In genomic region chr10:3839748-3840432, GRCm38 (mm10) we compare ENCODE assay signal across 18 mouse cellular contexts.
DNase-seq lines count a peak whose midpoint lies in the region; ATAC-seq and TF ChIP-seq lines count a peak whose summit lies in the region.
"Had no signal": no experiment of that assay in that cellular context is flagged by ENCODE, and none has a peak within 500 bp of the region (broad histone marks: within the 10 kb centered on the region; RNA-seq: fewer than 3 reads in every experiment).

No protein-coding gene starts in this region.

- no peaks in the 10 kb centered on the region for H3K36me3 ChIP-seq in forebrain, embryonic 12.5 days (replicated peaks)
- H3K36me3 ChIP-seq in forebrain, embryonic 10.5 days (replicated peaks), result no peaks in the 10 kb centered on the region
- no peaks in the 10 kb centered on the region for H3K36me3 ChIP-seq in limb, embryonic 14.5 days (ENCODE audit: control insufficient read depth, insufficient read depth, low read length)
- no peaks in the 10 kb centered on the region for H3K36me3 ChIP-seq in limb, embryonic 10.5 days
- H3K36me3 ChIP-seq in embryonic facial prominence, embryonic 15.5 days, result no peaks in the 10 kb centered on the region
- H3K36me3 ChIP-seq: heart, embryonic 12.5 days; midbrain, embryonic 12.5 days; neural tube, embryonic 13.5 days had no signal

- no peak overlapping the region for H3K4me3 ChIP-seq in forebrain, embryonic 12.5 days (replicated peaks)
- no peak overlapping the region for H3K4me3 ChIP-seq in forebrain, embryonic 10.5 days
- H3K4me3 ChIP-seq in limb, embryonic 14.5 days (replicated peaks; ENCODE audit: low read length), result no peak overlapping the region
- no peak overlapping the region for H3K4me3 ChIP-seq in limb, embryonic 10.5 days
- no peak overlapping the region for H3K4me3 ChIP-seq in embryonic facial prominence, embryonic 15.5 days (replicated peaks)
- H3K4me3 ChIP-seq: heart, embryonic 12.5 days; midbrain, embryonic 12.5 days; neural tube, embryonic 13.5 days had no signal

- H3K27me3 ChIP-seq in forebrain, embryonic 12.5 days, result no peaks in the 10 kb centered on the region
- H3K27me3 ChIP-seq in forebrain, embryonic 10.5 days (ENCODE audit: poor library complexity, severe bottlenecking), result no peaks in the 10 kb centered on the region
- no peaks in the 10 kb centered on the region for H3K27me3 ChIP-seq in limb, embryonic 14.5 days (ENCODE audit: control insufficient read depth, insufficient read depth, low read length)
- peaks cover 2% of the 10 kb centered on the region; the same call in 1 of the 2 replicates for H3K27me3 ChIP-seq in limb, embryonic 10.5 days (ENCODE audit: low read depth, poor library complexity, severe bottlenecking)
- no peaks in the 10 kb centered on the region for H3K27me3 ChIP-seq in embryonic facial prominence, embryonic 15.5 days
- H3K27me3 ChIP-seq: heart, embryonic 12.5 days; midbrain, embryonic 12.5 days; neural tube, embryonic 13.5 days had no signal

- WGBS in forebrain, embryonic 12.5 days, result 73% methylated on average over 6 of the region's 6 CpGs
- WGBS in forebrain, embryonic 10.5 days, result 86% methylated on average over 6 of the region's 6 CpGs
- WGBS in limb, embryonic 14.5 days, result 36% methylated on average over 6 of the region's 6 CpGs
- WGBS in limb, embryonic 10.5 days, result 29% methylated on average over 6 of the region's 6 CpGs
- WGBS in embryonic facial prominence, embryonic 15.5 days, result 51% methylated on average over 6 of the region's 6 CpGs

- 0 out of 2 replicates have a peak overlapping the region, but pooled peaks have one; percentile 25 for H3K27ac ChIP-seq in forebrain, embryonic 12.5 days
- no peak overlapping the region for H3K27ac ChIP-seq in forebrain, embryonic 10.5 days
- H3K27ac ChIP-seq in limb, embryonic 14.5 days (replicated peaks; ENCODE audit: low read depth, low read length), result no peak overlapping the region
- H3K27ac ChIP-seq in limb, embryonic 10.5 days, result no peak overlapping the region
- H3K27ac ChIP-seq in embryonic facial prominence, embryonic 15.5 days (replicated peaks), result 0 out of 2 replicates have a peak overlapping the region, but pooled peaks have one; percentile 29
- H3K27ac ChIP-seq: liver, embryonic 14.5 days; midbrain, embryonic 12.5 days; neural tube, embryonic 13.5 days had no signal

- no peak for TF ChIP-seq POLR2A in limb, embryonic 14.5 days (IDR thresholded peaks at IDR 0.05; ENCODE audit: borderline replicate concordance, extremely low read depth, insufficient read depth, insufficient read length)

- H3K9ac ChIP-seq in forebrain, embryonic 12.5 days, result no peak overlapping the region
- no peak overlapping the region for H3K9ac ChIP-seq in limb, embryonic 14.5 days (ENCODE audit: low read depth, low read length, severe bottlenecking)
- no peak overlapping the region for H3K9ac ChIP-seq in embryonic facial prominence, embryonic 15.5 days
- H3K9ac ChIP-seq: forebrain, postnatal 0 days; heart, embryonic 12.5 days; liver, embryonic 14.5 days; midbrain, embryonic 12.5 days; neural tube, embryonic 13.5 days had no signal

- no peaks in the 10 kb centered on the region for H3K9me3 ChIP-seq in forebrain, embryonic 12.5 days
- H3K9me3 ChIP-seq in forebrain, embryonic 10.5 days, result no peaks in the 10 kb centered on the region
- H3K9me3 ChIP-seq in limb, embryonic 14.5 days (ENCODE audit: control insufficient read depth, low read length), result no peaks in the 10 kb centered on the region
- H3K9me3 ChIP-seq in limb, embryonic 10.5 days (replicated peaks), result no peaks in the 10 kb centered on the region
- no peaks in the 10 kb centered on the region for H3K9me3 ChIP-seq in embryonic facial prominence, embryonic 15.5 days (replicated peaks)
- H3K9me3 ChIP-seq: heart, embryonic 12.5 days; midbrain, embryonic 12.5 days; neural tube, embryonic 13.5 days had no signal

- DNase-seq in forebrain, embryonic 10.5 days (ENCODE audit: extremely low spot score, low spot score), result no peak
- DNase-seq in limb, embryonic 14.5 days (ENCODE audit: low spot score), result peak; percentile 32
- DNase-seq in limb, embryonic 10.5 days (ENCODE audit: low spot score), result no peak
- no peak for DNase-seq in lung, postnatal 10 days
- DNase-seq: cerebellum, postnatal 14 days; forebrain, postnatal 0 days; gastrocnemius, postnatal 10 days; heart, postnatal 4 days had no signal

- peak; percentile 36; the same call in 1 of the 2 replicates for ATAC-seq in forebrain, embryonic 12.5 days (ENCODE audit: low FRiP score)
- ATAC-seq in limb, embryonic 14.5 days (ENCODE audit: low FRiP score, low read depth), result no peak
- no peak for ATAC-seq in embryonic facial prominence, embryonic 15.5 days (ENCODE audit: insufficient number of reproducible peaks, low FRiP score, low TSS enrichment, low read depth)
- ATAC-seq in megakaryocyte progenitor cell, adult 5-6 weeks (replicated peaks; ENCODE audit: poor library complexity), result peak; percentile 50
- no peak for ATAC-seq in cerebellum, adult (ENCODE audit: insufficient number of reproducible peaks, low FRiP score, low TSS enrichment)
- ATAC-seq: activated CD4-positive, CD25-positive, alpha-beta regulatory T cell, adult 4 months; lung, postnatal 0 days had no signal

- H3K4me1 ChIP-seq in forebrain, embryonic 12.5 days, result no peaks in the 10 kb centered on the region
- H3K4me1 ChIP-seq in forebrain, embryonic 10.5 days, result no peaks in the 10 kb centered on the region
- H3K4me1 ChIP-seq in limb, embryonic 14.5 days (ENCODE audit: control insufficient read depth, insufficient read depth, low read length), result peaks cover 6% of the 10 kb centered on the region
- H3K4me1 ChIP-seq in limb, embryonic 10.5 days, result peaks cover 7% of the 10 kb centered on the region; the same call in 1 of the 2 replicates
- H3K4me1 ChIP-seq in embryonic facial prominence, embryonic 15.5 days, result 0 out of 2 replicates have a peak, but pooled peaks cover 4% of the 10 kb centered on the region
- H3K4me1 ChIP-seq: heart, embryonic 12.5 days; midbrain, embryonic 12.5 days had no signal

- no peak overlapping the region for H3K4me2 ChIP-seq in forebrain, embryonic 12.5 days
- H3K4me2 ChIP-seq in limb, embryonic 14.5 days (replicated peaks; ENCODE audit: low read depth, low read length, severe bottlenecking), result no peak overlapping the region
- no peak overlapping the region for H3K4me2 ChIP-seq in embryonic facial prominence, embryonic 15.5 days (replicated peaks)
- H3K4me2 ChIP-seq: heart, embryonic 12.5 days; midbrain, embryonic 12.5 days; neural tube, embryonic 13.5 days had no signal

Comparison
In these comparisons a context has a peak if more than half of its experiments do, and no peak if none do; other contexts are left out.
1. H3K27ac ChIP-seq: peak in forebrain, embryonic 12.5 days (single experiment) and embryonic facial prominence, embryonic 15.5 days (single experiment); none in forebrain, embryonic 10.5 days (single experiment), limb, embryonic 14.5 days (single experiment) and limb, embryonic 10.5 days (single experiment).
2. ATAC-seq: peak in forebrain, embryonic 12.5 days (single experiment) and megakaryocyte progenitor cell, adult 5-6 weeks (single experiment); none in limb, embryonic 14.5 days (single experiment), embryonic facial prominence, embryonic 15.5 days (single experiment) and cerebellum, adult (single experiment).